Mouse (Mus musculus): Measurements from ENCODE around the gene Lrrc4. TPM values are rescaled to one million over a fixed set of nuclear protein-coding genes. Genes with fewer than 3 reads are reported as not detected.

The Lrrc4 gene
- total RNA-seq, 1 experiment from 2014 or later: not detected

DNA sequence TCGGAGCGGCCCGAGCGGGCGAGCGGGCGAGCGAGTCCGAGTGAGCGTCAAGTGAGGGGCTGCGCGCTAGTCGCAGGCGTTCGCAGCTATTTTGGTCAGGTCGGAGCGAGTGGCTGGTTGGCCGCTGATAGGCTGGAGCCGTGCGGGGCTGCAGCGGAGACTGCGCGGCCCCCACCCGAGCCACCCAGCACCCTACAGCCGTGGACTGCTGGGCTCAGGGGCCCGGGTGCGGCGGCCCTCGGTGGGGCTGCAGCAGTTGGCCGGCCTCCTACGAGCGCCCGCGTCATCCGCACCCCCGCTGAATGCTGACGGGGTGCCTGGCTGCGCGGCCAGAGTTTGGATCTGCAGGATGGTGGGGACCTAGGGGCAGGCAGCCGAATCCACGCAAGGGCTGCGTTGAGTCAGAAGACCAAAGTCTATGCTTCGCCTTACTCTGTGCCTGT is 1.9 kb upstream of the Lrrc4 start:
- ATAC-seq (replicated peaks in 1 of 2; ENCODE audit: insufficient read depth in 1 of 2, low FRiP score in 2 of 2, low TSS enrichment in 1 of 2, low read depth in 1 of 2, poor library complexity in 2 of 2, severe bottlenecking in 2 of 2): peak in 1 of 2 experiments; percentile 32; a peak in 1 of 4 replicates

DNA sequence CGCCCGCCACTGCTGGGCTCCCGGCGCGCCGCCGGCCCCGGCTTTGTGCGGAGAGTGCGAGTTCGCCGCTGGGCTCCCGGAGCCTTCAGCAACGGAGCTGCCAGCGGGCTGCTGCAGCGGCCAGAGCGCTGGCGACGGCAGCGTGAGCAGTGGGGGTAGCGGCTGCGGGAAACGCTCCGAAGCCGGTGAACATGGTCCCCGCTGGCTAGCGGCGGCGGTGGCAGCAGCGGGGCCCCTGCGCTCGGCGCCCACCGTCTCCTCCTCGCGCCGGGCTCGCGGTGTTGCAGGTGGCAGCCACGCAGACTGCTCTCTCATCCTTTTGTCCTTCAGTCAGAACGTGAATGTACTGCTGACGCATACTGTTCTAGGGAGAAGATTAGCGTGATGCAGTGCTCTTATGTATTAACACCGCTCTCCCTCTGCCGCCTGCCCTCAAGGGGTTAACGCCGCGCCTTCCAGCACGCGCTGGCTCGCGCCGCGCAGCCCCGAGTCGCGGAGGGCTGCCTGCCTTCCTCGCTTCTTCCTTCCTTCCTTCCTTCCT is 1.3 kb upstream of the Lrrc4 start:
- ATAC-seq (replicated peaks in 1 of 2; ENCODE audit: insufficient read depth in 1 of 2, low FRiP score in 2 of 2, low TSS enrichment in 1 of 2, low read depth in 1 of 2, poor library complexity in 2 of 2, severe bottlenecking in 2 of 2): 0 out of 4 replicates have a peak, but pooled peaks of 1 of the 2 experiments have one; percentile 19

GRCm38 (mm10) chr6:28831854-28832750 is 555 bp upstream of the Lrrc4 start:
- peak; percentile 13 to 14; a peak in 1 of 4 replicates for ATAC-seq (replicated peaks in 1 of 2; ENCODE audit: insufficient read depth in 1 of 2, low FRiP score in 2 of 2, low TSS enrichment in 1 of 2, low read depth in 1 of 2, poor library complexity in 2 of 2, severe bottlenecking in 2 of 2)

- ATAC-seq (replicated peaks in 1 of 2; ENCODE audit: insufficient read depth in 1 of 2, low FRiP score in 2 of 2, low TSS enrichment in 1 of 2, low read depth in 1 of 2, poor library complexity in 2 of 2, severe bottlenecking in 2 of 2): no peak
Observed at GRCm38 (mm10) chr6:28830306-28830705, 1.2 kb downstream of the Lrrc4 start.

- ATAC-seq (replicated peaks in 1 of 2; ENCODE audit: insufficient read depth in 1 of 2, low FRiP score in 2 of 2, low TSS enrichment in 1 of 2, low read depth in 1 of 2, poor library complexity in 2 of 2, severe bottlenecking in 2 of 2): no peak
Observed at GRCm38 (mm10) chr6:28828593-28828992, 3.0 kb downstream of the Lrrc4 start.

DNA sequence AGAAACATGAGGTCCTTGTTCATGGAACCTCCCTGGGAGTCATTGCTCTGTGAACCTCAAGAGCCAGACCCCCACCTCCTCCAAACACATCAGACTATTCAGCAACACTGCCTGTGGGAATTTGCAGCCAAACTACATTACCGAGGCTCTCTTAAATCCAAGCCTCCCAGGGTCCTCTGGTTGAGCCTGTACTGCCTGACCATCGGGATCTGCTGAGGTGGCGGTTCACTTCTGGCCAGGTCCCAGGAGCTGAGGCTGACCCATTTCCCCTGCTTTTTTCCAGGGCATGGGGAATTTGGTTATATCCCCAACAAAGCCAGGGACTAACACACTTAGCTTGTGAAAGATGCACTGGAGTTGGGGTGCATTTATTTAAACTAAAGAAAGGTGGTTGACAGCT is 4.0 kb downstream of the Lrrc4 start:
- ATAC-seq (replicated peaks in 1 of 2; ENCODE audit: insufficient read depth in 1 of 2, low FRiP score in 2 of 2, low TSS enrichment in 1 of 2, low read depth in 1 of 2, poor library complexity in 2 of 2, severe bottlenecking in 2 of 2): no peak

GRCm38 (mm10) chr6:28826689-28827389 is 4.7 kb downstream of the Lrrc4 start:
- no peak for ATAC-seq (replicated peaks in 1 of 2; ENCODE audit: insufficient read depth in 1 of 2, low FRiP score in 2 of 2, low TSS enrichment in 1 of 2, low read depth in 1 of 2, poor library complexity in 2 of 2, severe bottlenecking in 2 of 2)

GRCm38 (mm10) chr6:28825894-28826293 is 5.7 kb downstream of the Lrrc4 start:
- ATAC-seq (replicated peaks in 1 of 2; ENCODE audit: insufficient read depth in 1 of 2, low FRiP score in 2 of 2, low TSS enrichment in 1 of 2, low read depth in 1 of 2, poor library complexity in 2 of 2, severe bottlenecking in 2 of 2): no peak

DNA sequence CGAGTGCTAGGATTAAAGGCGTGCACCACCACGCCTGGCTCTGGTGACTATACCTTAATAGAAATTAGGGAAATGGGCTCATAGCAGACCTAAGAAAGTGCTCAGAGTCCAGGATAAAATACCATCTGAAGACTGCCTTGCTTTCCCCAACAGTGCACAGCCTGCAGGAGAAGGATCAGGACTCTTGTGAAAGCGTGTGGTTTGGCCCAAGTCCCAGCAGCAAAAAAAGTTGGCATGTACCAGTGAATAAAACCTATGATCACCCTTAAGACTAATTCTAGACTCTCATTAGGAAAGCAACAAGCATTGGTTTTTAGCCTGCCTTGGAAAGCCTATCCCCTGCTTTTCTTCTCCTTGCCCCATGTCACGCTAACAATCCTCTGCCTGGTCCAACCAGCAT is 7.7 kb downstream of the Lrrc4 start:
- peak in 1 of 2 experiments; percentile 67; a peak in 3 of 4 replicates for ATAC-seq (replicated peaks in 1 of 2; ENCODE audit: insufficient read depth in 1 of 2, low FRiP score in 2 of 2, low TSS enrichment in 1 of 2, low read depth in 1 of 2, poor library complexity in 2 of 2, severe bottlenecking in 2 of 2)

DNA sequence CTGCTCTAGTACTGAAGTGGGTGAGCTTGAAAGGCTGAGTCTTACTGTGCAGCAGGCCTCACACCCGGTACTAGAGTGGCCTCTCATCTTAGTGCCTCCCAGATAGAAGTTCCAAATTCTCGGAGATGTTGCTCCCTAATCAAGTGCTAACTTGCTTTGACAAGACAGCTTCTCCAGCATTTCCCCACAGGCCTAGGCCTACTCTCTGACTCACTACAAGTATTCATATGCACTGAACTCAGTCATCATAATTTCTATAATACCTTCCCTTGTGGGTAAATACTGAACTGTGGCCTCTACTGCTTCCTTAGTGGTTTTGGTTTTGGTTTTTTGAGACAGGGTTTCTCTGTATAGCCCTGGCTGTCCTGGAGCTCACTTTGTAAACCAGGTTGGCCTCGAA is 8.2 kb downstream of the Lrrc4 start:
- ATAC-seq (replicated peaks in 1 of 2; ENCODE audit: insufficient read depth in 1 of 2, low FRiP score in 2 of 2, low TSS enrichment in 1 of 2, low read depth in 1 of 2, poor library complexity in 2 of 2, severe bottlenecking in 2 of 2): no peak

DNA sequence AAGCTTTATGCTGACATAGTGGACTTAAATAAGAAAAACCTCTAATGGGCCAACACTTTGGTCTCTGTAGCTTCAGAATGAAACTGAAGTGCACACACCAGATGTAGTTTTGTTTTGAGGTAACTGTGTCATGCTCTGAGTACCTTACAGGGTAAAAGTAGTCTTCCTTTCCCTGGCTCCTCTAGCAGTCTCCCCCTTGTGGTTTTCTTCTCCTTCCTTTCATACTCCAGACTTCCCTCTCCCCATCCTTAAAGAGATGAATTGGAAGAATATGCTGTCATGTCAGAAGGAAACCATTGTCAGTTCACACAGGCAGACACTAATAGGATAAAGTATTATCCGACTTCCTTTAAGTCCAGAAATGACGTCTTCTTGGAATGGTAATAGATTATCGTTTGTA is 9.3 kb downstream of the Lrrc4 start:
- ATAC-seq (replicated peaks in 1 of 2; ENCODE audit: insufficient read depth in 1 of 2, low FRiP score in 2 of 2, low TSS enrichment in 1 of 2, low read depth in 1 of 2, poor library complexity in 2 of 2, severe bottlenecking in 2 of 2): no peak

GRCm38 (mm10) chr6:28819509-28820358 is 11.8 kb downstream of the Lrrc4 start:
- no peak for ATAC-seq (replicated peaks in 1 of 2; ENCODE audit: insufficient read depth in 1 of 2, low FRiP score in 2 of 2, low TSS enrichment in 1 of 2, low read depth in 1 of 2, poor library complexity in 2 of 2, severe bottlenecking in 2 of 2)

GRCm38 (mm10) chr6:28817039-28817438 is 14.5 kb downstream of the Lrrc4 start:
- ATAC-seq (replicated peaks in 1 of 2; ENCODE audit: insufficient read depth in 1 of 2, low FRiP score in 2 of 2, low TSS enrichment in 1 of 2, low read depth in 1 of 2, poor library complexity in 2 of 2, severe bottlenecking in 2 of 2): no peak

- no peak for ATAC-seq (replicated peaks in 1 of 2; ENCODE audit: insufficient read depth in 1 of 2, low FRiP score in 2 of 2, low TSS enrichment in 1 of 2, low read depth in 1 of 2, poor library complexity in 2 of 2, severe bottlenecking in 2 of 2)
Observed at GRCm38 (mm10) chr6:28814895-28815294, 16.7 kb downstream of the Lrrc4 start.

DNA sequence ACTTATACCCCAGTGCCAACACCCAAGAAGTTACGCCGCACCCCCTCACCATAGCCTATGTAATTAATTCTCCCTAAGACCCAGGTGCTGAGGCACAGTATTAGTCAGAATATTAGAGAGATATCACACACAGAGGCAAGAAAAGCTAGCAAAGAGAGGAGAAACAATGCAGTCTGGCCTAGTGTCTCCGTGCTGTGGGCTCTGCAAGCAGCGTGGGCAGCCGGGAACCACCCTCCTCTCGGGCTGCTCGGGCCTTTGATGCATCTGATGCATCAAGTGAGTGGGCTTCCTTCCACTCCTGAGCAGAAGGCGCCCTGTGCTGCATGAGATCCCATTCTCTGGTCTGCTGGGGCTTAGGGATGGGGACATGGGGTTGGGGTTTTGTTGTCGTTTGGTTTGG is 18.5 kb downstream of the Lrrc4 start:
- no peak for ATAC-seq (replicated peaks in 1 of 2; ENCODE audit: insufficient read depth in 1 of 2, low FRiP score in 2 of 2, low TSS enrichment in 1 of 2, low read depth in 1 of 2, poor library complexity in 2 of 2, severe bottlenecking in 2 of 2)

GRCm38 (mm10) chr6:28804751-28805150 is 26.8 kb downstream of the Lrrc4 start:
- ATAC-seq (replicated peaks in 1 of 2; ENCODE audit: insufficient read depth in 1 of 2, low FRiP score in 2 of 2, low TSS enrichment in 1 of 2, low read depth in 1 of 2, poor library complexity in 2 of 2, severe bottlenecking in 2 of 2): no peak

DNA sequence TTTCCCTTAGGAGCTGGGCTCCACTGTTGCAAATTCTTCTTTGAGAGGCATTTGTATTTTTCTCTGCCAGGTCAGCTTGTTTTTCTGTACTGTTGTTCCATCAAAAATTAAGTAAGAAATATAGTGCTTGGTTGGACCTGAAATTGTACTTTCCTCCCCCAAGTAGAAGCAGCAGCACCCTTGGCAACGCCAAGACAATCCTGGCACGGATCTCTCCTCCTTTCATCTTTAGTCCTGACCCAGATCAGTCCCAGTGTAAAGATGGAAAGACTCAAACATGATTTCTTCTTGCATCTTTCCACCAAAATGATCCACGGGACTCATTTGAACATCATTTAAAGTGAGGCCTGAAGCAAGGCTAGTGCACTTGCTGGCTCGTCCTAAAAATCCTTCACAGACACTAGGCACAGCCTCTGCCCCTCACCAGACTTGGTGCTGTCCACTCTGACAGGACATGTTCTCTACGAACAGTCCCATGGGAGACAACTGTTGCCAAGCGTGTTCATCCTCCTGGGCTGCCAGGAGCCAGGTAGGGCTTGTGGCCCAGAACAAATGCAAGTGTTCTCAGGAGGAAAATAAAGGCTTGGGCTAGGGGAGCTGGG is 27.8 kb downstream of the Lrrc4 start:
- ATAC-seq (replicated peaks in 1 of 2; ENCODE audit: insufficient read depth in 1 of 2, low FRiP score in 2 of 2, low TSS enrichment in 1 of 2, low read depth in 1 of 2, poor library complexity in 2 of 2, severe bottlenecking in 2 of 2): no peak

Measured in hematopoietic stem cell, adult 5-6 weeks (primary cell).